Mouse (Mus musculus): Measurements from ENCODE around the gene Wdr25. TPM values are rescaled to one million over a fixed set of nuclear protein-coding genes. Genes with fewer than 3 reads are reported as not detected.
"Not testable (repeated sequence)": the region's sequence is repeated elsewhere in the genome, so short reads cannot be mapped to it uniquely, and the experiment has no call there.

The Wdr25 gene
- 7.1 and 10.2 TPM in 2 replicates for polyA plus RNA-seq (2015; fragmentation: Nextera tagmentation; extraction: Ambion mirVana)

- Histone ChIP-seq H3K9ac (ENCODE audit: low read length) (peak within 1 kb of the TSS; percentile 82), H3K4me3 (ENCODE audit: low read length) (peak within 1 kb of the TSS; percentile 79), H3K27me3 (ENCODE audit: control insufficient read depth, insufficient read depth, low read length) (no peaks in the 10 kb centered on the region), H3K4me1 (ENCODE audit: control insufficient read depth, insufficient read depth, low read length) (peaks cover 14% of the 10 kb centered on the region), H3K9me3 (replicated peaks; ENCODE audit: control insufficient read depth, low read length) (no peaks in the 10 kb centered on the region), H3K36me3 (ENCODE audit: control insufficient read depth, insufficient read depth) (peaks cover 3% of the 10 kb centered on the region), H3K4me2 (ENCODE audit: low read depth, low read length) (peak within 1 kb of the TSS; percentile 84), H3K27ac (ENCODE audit: low read length) (peak within 1 kb of the TSS; percentile 7; the same call in 1 of the 2 replicates)
- WGBS, result 18% methylated on average over 12 of the region's 12 CpGs
- ATAC-seq (replicated peaks; ENCODE audit: extremely low read depth, insufficient read depth, low FRiP score), result no peak
These were observed at the start of gene Wdr25 for GRCm38 (mm10) chr12:108892989-108893714. Gene Wdr25 (plus strand): TSS chr12:108893631.

GRCm38 (mm10) chr12:108848033-108848432, 45.4 kb upstream of the Wdr25 start:
- H3K9me3 ChIP-seq (replicated peaks; ENCODE audit: control insufficient read depth, low read length); H3K27ac ChIP-seq (ENCODE audit: low read length): not testable (repeated sequence)

DNA sequence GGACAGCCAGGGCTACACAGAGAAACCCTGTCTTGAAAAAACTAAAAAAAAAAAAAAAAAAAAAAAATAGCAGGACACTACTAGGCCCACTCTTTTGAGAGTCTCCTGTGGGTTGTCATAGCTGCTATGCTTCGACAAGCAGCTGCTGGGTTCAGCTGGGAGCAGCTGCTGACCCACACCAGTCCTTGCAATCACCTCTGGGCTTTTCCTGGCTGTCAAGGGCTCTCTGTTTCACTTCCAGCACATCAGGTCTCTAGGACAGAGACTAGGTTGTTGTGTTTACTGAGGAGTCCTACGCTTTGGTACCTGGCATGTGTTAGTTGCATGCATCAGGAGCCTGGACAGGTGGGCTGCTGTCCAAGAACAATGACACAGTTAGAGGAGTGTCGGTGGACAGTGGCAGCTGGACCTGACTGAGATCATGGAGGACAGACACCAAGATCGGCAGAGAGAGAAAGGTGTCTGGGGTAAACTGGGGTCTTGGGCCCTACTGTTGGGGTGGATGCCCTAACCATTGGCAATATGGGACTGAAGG, 43.9 kb upstream of the Wdr25 start:
- Histone ChIP-seq H3K9ac (ENCODE audit: low read length) (no peak overlapping the region), H3K4me3 (ENCODE audit: low read length) (no peak overlapping the region), H3K4me2 (ENCODE audit: low read depth, low read length) (no peak overlapping the region), H3K27me3 (ENCODE audit: control insufficient read depth, insufficient read depth, low read length) (no peaks in the 10 kb centered on the region), H3K4me1 (ENCODE audit: control insufficient read depth, insufficient read depth, low read length) (no peaks in the 10 kb centered on the region), H3K9me3 (replicated peaks; ENCODE audit: control insufficient read depth, low read length) (no peaks in the 10 kb centered on the region), H3K36me3 (ENCODE audit: control insufficient read depth, insufficient read depth) (peaks cover 9% of the 10 kb centered on the region), H3K27ac (ENCODE audit: low read length) (no peak overlapping the region)
- WGBS, result 69% methylated on average over 4 of the region's 4 CpGs
- no peak for ATAC-seq (replicated peaks; ENCODE audit: extremely low read depth, insufficient read depth, low FRiP score)

More at GRCm38 (mm10) chr12:108848033-108848432, 45.4 kb upstream of the Wdr25 start:
- H3K4me1 ChIP-seq (ENCODE audit: control insufficient read depth, insufficient read depth, low read length); H3K27me3 ChIP-seq (ENCODE audit: control insufficient read depth, insufficient read depth, low read length); H3K9ac ChIP-seq (ENCODE audit: low read length); ATAC-seq (replicated peaks; ENCODE audit: extremely low read depth, insufficient read depth, low FRiP score); H3K4me3 ChIP-seq (ENCODE audit: low read length); H3K4me2 ChIP-seq (ENCODE audit: low read depth, low read length): not testable (repeated sequence)
- 84% methylated on average over 3 of the region's 3 CpGs for WGBS
- peaks cover 15% of the 10 kb centered on the region for H3K36me3 ChIP-seq (ENCODE audit: control insufficient read depth, insufficient read depth)

DNA sequence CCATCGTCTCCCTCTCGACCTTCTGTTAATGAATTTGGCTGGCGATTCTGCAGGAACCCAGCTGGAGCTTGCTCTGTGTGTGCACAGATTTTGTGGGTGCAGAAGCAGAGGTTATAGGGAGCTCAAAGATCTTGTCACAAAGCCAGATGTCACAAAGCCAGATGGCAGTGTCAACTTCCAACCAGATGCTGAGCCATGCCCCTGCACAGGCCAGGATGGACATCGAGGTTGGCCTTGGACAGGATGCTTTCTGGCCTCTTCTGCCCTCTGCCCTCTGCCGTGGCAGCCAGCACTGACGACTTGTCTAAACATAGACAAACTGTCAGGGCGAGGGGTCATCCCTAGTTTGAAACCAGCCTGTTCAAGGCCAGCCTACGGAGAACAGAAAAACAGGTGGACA, 43.3 kb upstream of the Wdr25 start:
- no peak overlapping the region for H3K4me3 ChIP-seq (ENCODE audit: low read length)
- H3K4me2 ChIP-seq (ENCODE audit: low read depth, low read length), result no peak overlapping the region
- H3K36me3 ChIP-seq (ENCODE audit: control insufficient read depth, insufficient read depth), result peaks cover 6% of the 10 kb centered on the region; the same call in 1 of the 2 replicates
- no peaks in the 10 kb centered on the region for H3K27me3 ChIP-seq (ENCODE audit: control insufficient read depth, insufficient read depth, low read length)
- no peak overlapping the region for H3K27ac ChIP-seq (ENCODE audit: low read length)
- H3K4me1 ChIP-seq (ENCODE audit: control insufficient read depth, insufficient read depth, low read length), result no peaks in the 10 kb centered on the region
- no peak overlapping the region for H3K9ac ChIP-seq (ENCODE audit: low read length)
- no peaks in the 10 kb centered on the region for H3K9me3 ChIP-seq (replicated peaks; ENCODE audit: control insufficient read depth, low read length)
- no peak for ATAC-seq (replicated peaks; ENCODE audit: extremely low read depth, insufficient read depth, low FRiP score)
- WGBS, result 59% methylated on average over 8 of the region's 8 CpGs

DNA sequence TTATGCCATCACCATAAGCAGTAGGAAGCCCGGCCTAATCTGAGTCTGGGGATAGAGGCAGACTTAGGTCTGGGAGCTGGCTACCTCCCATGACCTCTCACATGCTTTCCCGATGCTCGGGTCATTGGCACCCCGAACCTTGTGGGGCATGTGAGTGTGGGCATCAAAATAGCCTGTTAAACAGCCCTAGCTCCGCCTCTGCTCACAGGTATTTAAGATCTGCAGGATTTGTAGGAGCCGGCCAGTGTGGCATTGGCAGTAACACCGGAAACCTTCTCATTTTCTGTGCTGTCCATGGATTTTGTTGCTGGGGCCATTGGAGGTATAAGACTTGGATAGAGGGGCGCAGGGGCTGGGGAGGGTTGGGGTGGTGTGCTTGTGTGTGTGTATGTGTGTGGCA, 42.5 kb upstream of the Wdr25 start:
- Histone ChIP-seq H3K27ac (ENCODE audit: low read length) (no peak overlapping the region), H3K9ac (ENCODE audit: low read length) (no peak overlapping the region), H3K4me2 (ENCODE audit: low read depth, low read length) (no peak overlapping the region), H3K27me3 (ENCODE audit: control insufficient read depth, insufficient read depth, low read length) (no peaks in the 10 kb centered on the region), H3K36me3 (ENCODE audit: control insufficient read depth, insufficient read depth) (no peaks in the 10 kb centered on the region), H3K4me3 (ENCODE audit: low read length) (no peak overlapping the region), H3K4me1 (ENCODE audit: control insufficient read depth, insufficient read depth, low read length) (no peaks in the 10 kb centered on the region), H3K9me3 (replicated peaks; ENCODE audit: control insufficient read depth, low read length) (no peaks in the 10 kb centered on the region)
- 86% methylated on average over 8 of the region's 8 CpGs for WGBS
- no peak for ATAC-seq (replicated peaks; ENCODE audit: extremely low read depth, insufficient read depth, low FRiP score)

GRCm38 (mm10) chr12:108852822-108853221, 40.6 kb upstream of the Wdr25 start:
- ATAC-seq (replicated peaks; ENCODE audit: extremely low read depth, insufficient read depth, low FRiP score), result no peak
- H3K27me3 ChIP-seq (ENCODE audit: control insufficient read depth, insufficient read depth, low read length), result no peaks in the 10 kb centered on the region
- H3K9me3 ChIP-seq (replicated peaks; ENCODE audit: control insufficient read depth, low read length), result no peaks in the 10 kb centered on the region
- H3K27ac ChIP-seq (ENCODE audit: low read length), result no peak overlapping the region
- H3K4me1 ChIP-seq (ENCODE audit: control insufficient read depth, insufficient read depth, low read length), result no peaks in the 10 kb centered on the region
- no peak overlapping the region for H3K9ac ChIP-seq (ENCODE audit: low read length)
- no peak overlapping the region for H3K4me3 ChIP-seq (ENCODE audit: low read length)
- no peak overlapping the region for H3K4me2 ChIP-seq (ENCODE audit: low read depth, low read length)
- 88% methylated on average over 8 of the region's 8 CpGs for WGBS
- no peaks in the 10 kb centered on the region for H3K36me3 ChIP-seq (ENCODE audit: control insufficient read depth, insufficient read depth)

DNA sequence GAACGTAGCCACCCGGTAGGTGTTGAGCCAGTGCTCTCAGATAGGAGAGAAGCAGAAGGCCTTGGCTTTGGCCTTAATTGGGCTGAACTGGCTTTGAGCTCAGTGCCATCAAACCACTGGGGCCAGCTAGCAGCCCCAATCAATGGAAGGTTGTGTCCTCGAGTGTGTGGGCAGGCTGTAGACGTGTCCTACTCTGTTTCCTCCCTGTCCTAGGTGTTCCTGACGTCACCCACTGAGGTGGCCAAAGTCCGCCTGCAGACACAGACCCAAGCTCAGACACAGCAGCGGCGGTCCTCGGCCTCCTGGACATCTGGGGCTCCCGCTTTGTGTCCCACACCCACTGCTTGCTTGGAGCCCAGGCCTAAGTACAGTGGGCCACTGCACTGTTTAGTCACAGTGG, 38.4 kb upstream of the Wdr25 start:
- WGBS, result 83% methylated on average over 10 of the region's 10 CpGs
- Histone ChIP-seq H3K36me3 (ENCODE audit: control insufficient read depth, insufficient read depth) (no peaks in the 10 kb centered on the region; the same call in 1 of the 2 replicates), H3K27me3 (ENCODE audit: control insufficient read depth, insufficient read depth, low read length) (no peaks in the 10 kb centered on the region), H3K9ac (ENCODE audit: low read length) (no peak overlapping the region), H3K9me3 (replicated peaks; ENCODE audit: control insufficient read depth, low read length) (no peaks in the 10 kb centered on the region), H3K27ac (ENCODE audit: low read length) (no peak overlapping the region), H3K4me3 (ENCODE audit: low read length) (no peak overlapping the region), H3K4me1 (ENCODE audit: control insufficient read depth, insufficient read depth, low read length) (no peaks in the 10 kb centered on the region), H3K4me2 (ENCODE audit: low read depth, low read length) (no peak overlapping the region)
- ATAC-seq (replicated peaks; ENCODE audit: extremely low read depth, insufficient read depth, low FRiP score), result no peak

DNA sequence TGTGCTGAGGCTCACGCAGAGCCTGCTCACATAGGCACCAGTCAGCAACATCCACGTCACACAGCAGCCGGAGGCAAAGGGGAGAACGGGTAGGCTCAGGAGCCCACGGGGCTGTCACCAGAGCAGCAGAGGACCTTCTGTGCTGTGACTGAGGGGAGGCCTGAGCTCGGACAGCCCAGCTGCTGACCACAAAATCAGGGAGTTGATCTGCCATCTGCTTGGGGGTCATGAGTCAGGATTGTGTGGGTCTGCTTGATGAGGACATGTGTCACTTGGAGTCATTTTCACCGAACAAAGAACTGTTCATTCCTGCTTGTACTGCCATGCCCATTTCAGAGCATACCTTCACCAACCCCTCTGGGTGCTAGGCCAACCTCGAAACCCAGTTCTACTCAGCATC, 37.2 kb upstream of the Wdr25 start:
- H3K9me3 ChIP-seq (replicated peaks; ENCODE audit: control insufficient read depth, low read length), result no peaks in the 10 kb centered on the region
- no peaks in the 10 kb centered on the region for H3K27me3 ChIP-seq (ENCODE audit: control insufficient read depth, insufficient read depth, low read length)
- no peaks in the 10 kb centered on the region for H3K4me1 ChIP-seq (ENCODE audit: control insufficient read depth, insufficient read depth, low read length)
- H3K9ac ChIP-seq (ENCODE audit: low read length), result no peak overlapping the region
- no peak for ATAC-seq (replicated peaks; ENCODE audit: extremely low read depth, insufficient read depth, low FRiP score)
- H3K4me3 ChIP-seq (ENCODE audit: low read length), result no peak overlapping the region
- no peak overlapping the region for H3K4me2 ChIP-seq (ENCODE audit: low read depth, low read length)
- 89% methylated on average over 8 of the region's 8 CpGs for WGBS
- H3K36me3 ChIP-seq (ENCODE audit: control insufficient read depth, insufficient read depth), result peaks cover 7% of the 10 kb centered on the region
- no peak overlapping the region for H3K27ac ChIP-seq (ENCODE audit: low read length)

DNA sequence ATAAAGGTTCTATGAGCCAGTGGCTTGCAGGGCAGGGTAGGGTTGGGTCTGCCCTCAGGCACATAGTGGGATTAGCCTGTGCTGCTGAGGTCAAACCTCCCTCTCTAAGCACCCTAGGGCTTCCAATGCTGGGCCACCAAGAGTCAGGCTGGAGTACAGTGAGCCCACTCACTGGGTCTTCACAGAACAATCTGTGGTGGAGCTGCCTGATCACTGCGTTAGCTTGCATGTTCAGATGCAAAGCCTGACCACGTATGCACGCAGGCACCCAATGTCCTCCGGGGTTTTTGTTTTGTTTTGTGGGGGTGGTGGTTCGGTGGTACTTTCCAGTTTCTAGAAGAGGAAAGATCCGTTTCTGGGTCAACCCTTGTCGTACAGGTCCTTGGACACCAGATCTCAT, 36.3 kb upstream of the Wdr25 start:
- H3K27me3 ChIP-seq (ENCODE audit: control insufficient read depth, insufficient read depth, low read length), result no peaks in the 10 kb centered on the region
- peaks cover 12% of the 10 kb centered on the region for H3K36me3 ChIP-seq (ENCODE audit: control insufficient read depth, insufficient read depth)
- WGBS, result 90% methylated on average over 7 of the region's 7 CpGs
- H3K4me3 ChIP-seq (ENCODE audit: low read length), result no peak overlapping the region
- no peaks in the 10 kb centered on the region for H3K9me3 ChIP-seq (replicated peaks; ENCODE audit: control insufficient read depth, low read length)
- no peak overlapping the region for H3K9ac ChIP-seq (ENCODE audit: low read length)
- no peaks in the 10 kb centered on the region for H3K4me1 ChIP-seq (ENCODE audit: control insufficient read depth, insufficient read depth, low read length)
- no peak overlapping the region for H3K27ac ChIP-seq (ENCODE audit: low read length)
- H3K4me2 ChIP-seq (ENCODE audit: low read depth, low read length), result no peak overlapping the region
- no peak for ATAC-seq (replicated peaks; ENCODE audit: extremely low read depth, insufficient read depth, low FRiP score)

All from heart, embryonic 16.5 days (tissue).